Mouse (Mus musculus) c-Kit-negative CD71-positive TER-119-positive erythroid progenitor cells, embryonic 14.5 days (primary cell): ENCODE results near the gene Ddn.

ENCODE experiments used
- DNase-seq: peaks from one replicate; pipeline ENCODE4 v3.0.0-alpha.2; 2013; ENCODE audit warnings: low read depth, low spot score

Ddn gene

GRCm38 (mm10) chr15:98797835-98798492, 11.3 kb downstream of the Ddn start:
- DNase-seq: no peak

GRCm38 (mm10) chr15:98796803-98797595, 12.3 kb downstream of the Ddn start:
- DNase-seq: no peak

- DNase-seq: no peak
These were observed 16.1 kb downstream of the Ddn start for GRCm38 (mm10) chr15:98793141-98793698.

DNA sequence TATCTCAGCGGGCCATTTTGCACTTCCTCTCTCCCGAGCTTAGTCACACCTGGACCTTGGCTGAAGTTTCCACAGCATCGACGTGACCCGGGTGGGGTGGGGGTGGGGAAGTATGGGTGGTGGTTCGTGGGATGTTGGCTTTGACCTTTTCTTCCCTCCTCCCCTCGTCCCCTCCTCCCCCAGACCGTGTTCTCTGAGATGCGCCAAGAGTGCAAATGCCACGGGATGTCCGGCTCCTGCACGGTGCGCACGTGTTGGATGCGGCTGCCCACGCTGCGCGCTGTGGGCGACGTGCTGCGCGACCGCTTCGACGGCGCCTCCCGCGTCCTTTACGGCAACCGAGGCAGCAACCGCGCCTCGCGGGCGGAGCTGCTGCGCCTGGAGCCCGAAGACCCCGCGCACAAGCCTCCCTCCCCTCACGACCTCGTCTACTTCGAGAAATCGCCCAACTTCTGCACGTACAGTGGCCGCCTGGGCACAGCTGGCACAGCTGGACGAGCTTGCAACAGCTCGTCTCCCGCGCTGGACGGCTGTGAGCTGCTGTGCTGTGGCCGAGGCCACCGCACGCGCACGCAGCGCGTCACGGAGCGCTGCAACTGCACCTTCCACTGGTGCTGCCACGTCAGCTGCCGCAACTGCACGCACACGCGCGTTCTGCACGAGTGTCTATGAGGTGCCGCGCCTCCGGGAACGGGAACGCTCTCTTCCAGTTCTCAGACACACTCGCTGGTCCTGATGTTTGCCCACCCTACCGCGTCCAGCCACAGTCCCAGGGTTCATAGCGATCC, 16.9 kb downstream of the Ddn start:
- no peak for DNase-seq

GRCm38 (mm10) chr15:98791771-98792170, 17.5 kb downstream of the Ddn start:
- no peak for DNase-seq

DNA sequence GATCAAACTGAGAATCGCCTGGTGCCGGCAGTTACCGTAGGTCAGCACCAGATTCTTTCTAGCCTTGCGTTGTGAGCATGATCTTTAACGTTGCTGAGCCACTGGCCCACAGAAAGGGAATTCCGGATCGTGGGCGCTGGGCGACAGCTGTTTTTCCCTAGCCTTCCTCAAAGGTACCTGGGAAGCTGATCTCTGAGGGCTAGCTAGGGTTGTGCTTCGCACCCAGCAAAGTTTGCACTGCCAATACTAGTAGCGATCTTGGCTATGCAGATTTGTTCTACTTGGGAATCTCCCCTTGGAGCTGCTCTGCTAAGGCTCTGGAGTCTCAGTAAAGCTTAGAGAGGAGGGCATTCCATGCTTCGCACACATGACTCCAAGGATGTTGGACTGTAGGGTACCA, 18.1 kb downstream of the Ddn start:
- DNase-seq: no peak

DNA sequence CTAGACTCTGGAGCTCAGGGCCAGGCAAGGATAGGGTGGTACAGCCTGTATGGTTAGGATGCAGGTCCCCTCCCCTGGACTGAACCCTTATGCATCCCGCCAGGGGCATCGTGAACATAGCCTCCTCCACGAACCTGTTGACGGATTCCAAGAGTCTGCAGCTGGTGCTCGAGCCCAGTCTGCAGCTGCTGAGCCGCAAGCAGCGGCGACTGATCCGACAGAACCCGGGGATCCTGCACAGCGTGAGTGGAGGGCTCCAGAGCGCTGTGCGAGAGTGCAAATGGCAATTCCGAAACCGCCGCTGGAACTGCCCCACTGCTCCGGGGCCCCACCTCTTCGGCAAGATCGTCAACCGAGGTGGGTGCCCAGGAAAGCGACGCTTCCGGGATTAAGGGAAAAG, 18.5 kb downstream of the Ddn start:
- DNase-seq: no peak

GRCm38 (mm10) chr15:98789661-98790535, 19.4 kb downstream of the Ddn start, which contains the start of gene Wnt1:
TSS of gene Wnt1 (plus strand) at chr15:98789857.
- no peak for DNase-seq

DNA sequence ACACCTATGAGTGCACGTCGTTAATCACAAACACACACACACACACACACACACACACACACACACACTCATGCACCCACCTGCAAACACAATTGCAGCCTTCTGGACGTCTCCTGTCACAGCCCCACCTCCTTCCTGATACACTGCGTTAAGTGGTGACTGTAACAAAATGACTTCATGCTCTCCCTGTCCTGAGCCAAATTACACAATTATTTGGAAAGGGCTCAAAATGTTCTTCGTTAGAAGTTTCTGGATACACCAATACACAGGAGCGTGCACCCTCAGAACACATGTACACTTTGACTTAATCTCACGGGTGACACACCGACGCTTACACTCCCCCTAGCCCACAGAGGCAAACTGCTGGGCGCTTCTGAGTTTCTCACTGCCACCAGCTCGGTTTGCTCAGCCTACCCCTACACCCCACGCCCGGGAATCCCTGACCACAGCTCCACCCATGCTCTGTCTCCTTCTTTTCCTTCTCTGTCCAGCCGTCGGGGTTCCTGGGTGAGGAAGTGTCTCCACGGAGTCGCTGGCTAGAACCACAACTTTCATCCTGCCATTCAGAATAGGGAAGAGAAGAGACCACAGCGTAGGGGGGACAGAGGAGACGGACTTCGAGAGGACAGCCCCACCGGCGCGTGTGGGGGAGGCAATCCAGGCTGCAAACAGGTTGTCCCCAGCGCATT, 20.2 kb downstream of the Ddn start:
- DNase-seq: no peak

DNA sequence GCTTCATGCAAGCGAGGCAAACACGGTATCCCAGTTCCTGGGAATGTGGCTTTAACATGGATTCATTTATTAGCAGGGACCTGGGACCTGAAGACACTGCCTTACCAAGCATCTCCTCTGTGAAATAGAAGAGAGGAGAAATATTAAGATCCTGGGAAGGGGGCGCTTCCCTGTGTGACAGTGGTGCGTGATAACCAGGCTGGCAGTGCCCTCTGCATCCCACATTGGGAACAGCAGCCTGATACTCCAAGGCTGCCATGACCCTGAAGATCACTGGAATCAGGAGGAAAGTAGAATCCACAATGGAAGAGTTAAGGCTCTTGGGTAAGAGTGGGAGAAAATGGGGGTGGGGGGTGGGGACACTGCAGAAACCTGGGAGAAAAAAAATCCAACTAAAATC, 21.4 kb downstream of the Ddn start:
- DNase-seq: no peak

GRCm38 (mm10) chr15:98785744-98786143, 23.5 kb downstream of the Ddn start:
- peak; percentile 19 for DNase-seq

DNA sequence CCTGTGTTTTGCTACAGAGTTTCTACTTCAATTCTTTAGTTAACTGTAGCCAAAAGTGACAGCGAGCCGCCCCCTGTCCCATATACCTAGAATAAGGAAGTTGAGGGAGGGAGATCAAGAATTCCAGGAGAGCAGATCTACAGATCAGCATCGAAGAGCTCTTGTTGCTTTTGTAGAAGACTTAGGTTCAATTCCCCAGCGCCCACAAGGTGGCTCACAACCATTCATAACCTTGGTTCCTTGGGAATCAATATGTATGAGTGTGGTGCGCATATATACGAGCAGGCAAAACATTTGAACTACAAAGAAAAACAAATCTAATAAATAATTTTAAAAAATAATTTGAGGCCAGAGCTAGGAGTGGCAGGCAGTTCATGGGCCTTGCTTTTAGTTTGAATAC, 28.1 kb downstream of the Ddn start:
- DNase-seq: no peak

GRCm38 (mm10) chr15:98780573-98780972, 28.7 kb downstream of the Ddn start:
- DNase-seq: no peak

- DNase-seq: no peak
These were observed 29.2 kb downstream of the Ddn start for GRCm38 (mm10) chr15:98780075-98780474.

GRCm38 (mm10) chr15:98778806-98779205, 30.5 kb downstream of the Ddn start:
- no peak for DNase-seq

- DNase-seq: no peak
These were observed 31.0 kb downstream of the Ddn start for GRCm38 (mm10) chr15:98778191-98778770.

DNA sequence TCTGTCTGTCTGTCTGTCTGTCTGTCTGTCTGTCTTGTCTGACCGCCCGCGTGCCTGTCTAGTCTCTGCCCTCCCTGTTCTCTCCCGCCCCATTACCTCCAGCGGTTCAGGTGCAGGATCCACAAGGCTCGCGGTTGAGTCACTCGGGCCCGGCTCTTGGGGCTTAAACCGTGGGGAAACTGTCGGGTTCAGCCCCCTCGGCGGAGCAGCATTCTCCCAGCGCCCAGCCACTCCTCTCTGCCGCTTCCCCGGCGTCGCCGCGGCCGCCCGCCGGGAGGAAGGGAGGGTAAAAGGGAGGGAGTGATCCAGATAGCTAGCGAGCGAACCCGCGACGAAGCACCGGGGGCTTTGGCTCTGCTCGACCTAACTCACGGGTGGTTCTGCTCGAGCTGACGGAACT, 31.5 kb downstream of the Ddn start, which contains the start of gene Wnt10b:
Gene Wnt10b (minus strand): TSS at position 389 of the 400 bp plus-strand sequence.
- no peak for DNase-seq

DNA sequence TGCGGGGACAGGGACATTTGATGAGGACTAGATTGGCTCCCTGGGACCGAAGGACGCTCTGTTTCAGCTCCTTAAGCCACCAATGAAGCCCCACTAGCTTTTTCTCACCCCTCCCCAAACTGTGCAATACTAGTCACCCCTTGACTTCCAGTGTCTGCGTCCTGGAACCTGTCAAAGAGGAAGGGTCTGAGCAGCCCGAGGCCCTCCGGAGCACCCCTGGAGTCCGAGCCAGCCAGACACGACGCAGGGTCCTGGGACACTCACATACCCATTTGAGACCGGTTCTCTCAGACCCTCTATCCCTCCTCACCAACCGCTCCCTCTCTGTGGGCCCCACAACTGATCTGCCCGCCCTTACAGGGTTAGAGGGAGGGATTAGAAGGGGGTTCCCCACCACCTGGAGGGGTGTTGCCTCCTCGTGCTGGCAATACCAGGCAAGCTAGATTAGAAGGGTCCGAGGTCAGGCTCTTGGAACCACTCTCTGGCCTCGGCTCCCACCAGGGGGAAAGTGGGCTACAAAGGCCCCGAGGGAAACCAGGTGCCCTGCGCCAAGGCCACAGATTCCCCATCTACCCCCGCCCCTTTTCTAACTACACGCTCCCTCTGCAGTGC, 32.2 kb downstream of the Ddn start:
- DNase-seq: no peak

- no peak for DNase-seq
These were observed 32.8 kb downstream of the Ddn start for GRCm38 (mm10) chr15:98776280-98777004.
